Comparison of ENCODE assay signal across 7 mouse cellular contexts in genomic region chr5:67096378-67096771, GRCm38 (mm10). TPM values are rescaled to one million over a fixed set of nuclear protein-coding genes. Genes with fewer than 3 reads are reported as not detected.
DNase-seq lines count a peak whose midpoint lies in the region; ATAC-seq and TF ChIP-seq lines count a peak whose summit lies in the region.

No protein-coding gene starts in this region.

- H3K9ac ChIP-seq in ES-Bruce4 (ENCODE audit: low read depth, poor library complexity, severe bottlenecking) = peak overlapping the region; percentile 61
- H3K9ac ChIP-seq in heart, embryonic 14.5 days (ENCODE audit: low read length) = no peak overlapping the region
- H3K9ac ChIP-seq in limb, embryonic 11.5 days (ENCODE audit: low read length) = no peak overlapping the region
- no peak overlapping the region for H3K9ac ChIP-seq in neural tube, embryonic 13.5 days

- peaks cover 40% of the 10 kb centered on the region for H3K27me3 ChIP-seq in ES-Bruce4 (ENCODE audit: control insufficient read depth, insufficient read depth, low read length, poor library complexity, severe bottlenecking)
- H3K27me3 ChIP-seq in heart, embryonic 14.5 days (ENCODE audit: control insufficient read depth, insufficient read depth, low read length) = peaks cover 91% of the 10 kb centered on the region
- H3K27me3 ChIP-seq in limb, embryonic 11.5 days (ENCODE audit: control insufficient read depth, insufficient read depth, low read length) = peaks cover 85% of the 10 kb centered on the region
- peaks cover 98% of the 10 kb centered on the region for H3K27me3 ChIP-seq in neural tube, embryonic 13.5 days

- no peaks in the 10 kb centered on the region for H3K36me3 ChIP-seq in ES-Bruce4 (ENCODE audit: control insufficient read depth, insufficient read depth, low read length, poor library complexity, severe bottlenecking)
- H3K36me3 ChIP-seq in heart, embryonic 14.5 days (ENCODE audit: control insufficient read depth, insufficient read depth, low read length) = no peaks in the 10 kb centered on the region
- H3K36me3 ChIP-seq in limb, embryonic 11.5 days (ENCODE audit: control insufficient read depth, insufficient read depth, low read length) = no peaks in the 10 kb centered on the region
- H3K36me3 ChIP-seq in neural tube, embryonic 13.5 days = no peaks in the 10 kb centered on the region

- no peak for TF ChIP-seq EP300 in ES-Bruce4 (IDR thresholded peaks at IDR 0.05; ENCODE audit: insufficient read depth, low read depth, low read length)

- no peak overlapping the region for H3K27ac ChIP-seq in ES-Bruce4 (ENCODE audit: insufficient read depth, low read length)
- H3K27ac ChIP-seq in heart, embryonic 14.5 days (replicated peaks in 1 of 2; ENCODE audit: control insufficient read depth in 1 of 2, insufficient read depth in 1 of 2, low read depth in 2 of 2, low read length in 2 of 2) = no peak overlapping the region
- no peak overlapping the region for H3K27ac ChIP-seq in limb, embryonic 11.5 days (replicated peaks; ENCODE audit: low read depth, low read length)
- H3K27ac ChIP-seq in neural tube, embryonic 13.5 days (replicated peaks) = no peak overlapping the region

- no peaks in the 10 kb centered on the region for H3K4me1 ChIP-seq in ES-Bruce4 (ENCODE audit: control insufficient read depth, insufficient read depth, low read length)
- peaks cover 0 to 6% of the 10 kb centered on the region in 2 experiments; a peak in 2 of 4 replicates for H3K4me1 ChIP-seq in heart, embryonic 14.5 days (ENCODE audit: control insufficient read depth in 2 of 2, insufficient read depth in 2 of 2, low read length in 2 of 2)
- H3K4me1 ChIP-seq in limb, embryonic 11.5 days (ENCODE audit: control insufficient read depth, insufficient read depth, low read length) = peaks cover 6% of the 10 kb centered on the region
- H3K4me1 ChIP-seq in neural tube, embryonic 13.5 days (replicated peaks) = peaks cover 6% of the 10 kb centered on the region

- DNase-seq in R1 (ENCODE audit: low read depth, low spot score) = peak; percentile 42
- DNase-seq in limb, embryonic 11.5 days (ENCODE audit: low spot score) = peak; percentile 72
- DNase-seq in ovary, adult 18-20 months (ENCODE audit: low spot score) = no peak
- DNase-seq in spleen, postnatal 10 days (ENCODE audit: low spot score in 2 of 2) = no peak

- H3K4me2 ChIP-seq in heart, embryonic 14.5 days (ENCODE audit: low read length) = peak overlapping the region; percentile 62
- H3K4me2 ChIP-seq in limb, embryonic 11.5 days (ENCODE audit: low read depth, severe bottlenecking) = peak overlapping the region; percentile 38
- peak overlapping the region; percentile 37 for H3K4me2 ChIP-seq in neural tube, embryonic 13.5 days

- H3K9me3 ChIP-seq in ES-Bruce4 (replicated peaks; ENCODE audit: control insufficient read depth, insufficient read depth, low read length, poor library complexity, severe bottlenecking) = no peaks in the 10 kb centered on the region
- H3K9me3 ChIP-seq in heart, embryonic 14.5 days (ENCODE audit: control insufficient read depth, low read length) = no peaks in the 10 kb centered on the region
- no peaks in the 10 kb centered on the region for H3K9me3 ChIP-seq in limb, embryonic 11.5 days (ENCODE audit: control insufficient read depth, low read length)
- no peaks in the 10 kb centered on the region for H3K9me3 ChIP-seq in neural tube, embryonic 13.5 days

- 2% methylated on average over 28 of the region's 28 CpGs for WGBS in heart, embryonic 14.5 days
- WGBS in limb, embryonic 11.5 days = 0% methylated on average over 23 of the region's 28 CpGs
- WGBS in neural tube, embryonic 13.5 days = under 1% methylated on average over 27 of the region's 28 CpGs

- peak overlapping the region; percentile 27 for H3K4me3 ChIP-seq in ES-Bruce4 (ENCODE audit: low read depth, low read length)
- peak overlapping the region; percentile 21 to 39 for H3K4me3 ChIP-seq in heart, embryonic 14.5 days (ENCODE audit: control insufficient read depth in 1 of 2, insufficient read depth in 1 of 2, low read depth in 1 of 2, low read length in 2 of 2)
- peak overlapping the region; percentile 20; the same call in 1 of the 2 replicates for H3K4me3 ChIP-seq in limb, embryonic 11.5 days (ENCODE audit: low read depth, low read length)
- H3K4me3 ChIP-seq in neural tube, embryonic 13.5 days = peak overlapping the region; percentile 16

- no peak for TF ChIP-seq POLR2A in ES-Bruce4 (IDR thresholded peaks at IDR 0.05; ENCODE audit: insufficient read depth, low read length)

- TF ChIP-seq CTCF in ES-Bruce4 (IDR thresholded peaks at IDR 0.05; ENCODE audit: low read depth, low read length) = no peak

- no peak for ATAC-seq in heart, embryonic 14.5 days (ENCODE audit: insufficient number of reproducible peaks, insufficient read depth, low FRiP score, low read depth)
- ATAC-seq in limb, embryonic 11.5 days (ENCODE audit: insufficient number of reproducible peaks, low FRiP score, low TSS enrichment, low read depth) = no peak
- ATAC-seq in neural tube, embryonic 13.5 days (ENCODE audit: low read depth) = no peak

RNA-seq across cellular contexts. Expression of gene Phox2b, which starts 2.7 kb away (rescaled TPM):
- polyA plus RNA-seq in ES-Bruce4 (2011; ENCODE audit: insufficient read depth, insufficient read length, low read depth, missing spikeins) = not detected in 2 replicates
- polyA plus RNA-seq in heart, embryonic 14.5 days (2014; fragmentation: Nextera tagmentation; extraction: Ambion mirVana) = 0.15 and 0.89 TPM in 2 replicates
- 0.17 and 0.20 TPM in 2 replicates for polyA plus RNA-seq in limb, embryonic 11.5 days (2014; fragmentation: Nextera tagmentation; extraction: Ambion mirVana)
- 0.93 and 2.8 TPM in 2 replicates for polyA plus RNA-seq in neural tube, embryonic 13.5 days (2015; fragmentation: Nextera tagmentation; extraction: Ambion mirVana)

Comparison
In these comparisons a context has a peak if more than half of its experiments do, and no peak if none do; other contexts are left out.
1. DNase-seq: peak in R1 (single experiment) and limb, embryonic 11.5 days (single experiment); none in ovary, adult 18-20 months (single experiment) and spleen, postnatal 10 days (0 of 2).
2. Peak in every context shown above with its lines, with median percentiles within 50 percentile points of each other: H3K4me3 ChIP-seq and H3K4me2 ChIP-seq.